Mouse (Mus musculus): ENCODE results near the gene Strbp. TPM values are rescaled to one million over a fixed set of nuclear protein-coding genes. Genes with fewer than 3 reads are reported as not detected.

The Strbp gene
- polyA plus RNA-seq, 1 experiment from 2014 or later: 48.7 TPM

DNA sequence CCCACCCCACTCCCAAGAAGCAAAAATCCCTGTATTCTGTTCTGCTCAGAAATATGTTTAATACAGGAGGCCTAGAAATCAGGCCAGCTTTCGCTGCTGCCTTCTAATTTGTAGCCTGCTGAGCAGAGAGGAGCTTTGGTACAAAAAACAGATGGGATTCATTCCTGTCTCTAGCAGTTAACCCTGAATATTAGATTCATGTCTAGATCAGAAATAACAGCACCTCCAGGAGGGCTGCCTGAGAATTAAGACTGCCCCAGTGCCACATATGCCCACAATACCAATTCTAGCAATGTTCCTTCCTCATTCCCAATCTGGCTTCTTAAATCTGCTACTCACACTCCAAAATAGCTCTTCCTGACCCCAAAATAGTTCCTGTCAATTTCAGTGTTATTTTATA, 127.0 kb downstream of the Strbp start:
- peaks cover 14% of the 10 kb centered on the region for H3K36me3 ChIP-seq
- no peaks in the 10 kb centered on the region for H3K27me3 ChIP-seq
- no peak overlapping the region for H3K4me2 ChIP-seq
- H3K9me3 ChIP-seq: no peaks in the 10 kb centered on the region
- no peak overlapping the region for H3K9ac ChIP-seq (replicated peaks)
- H3K4me1 ChIP-seq (replicated peaks): no peaks in the 10 kb centered on the region
- H3K27ac ChIP-seq: no peak overlapping the region
- no peak overlapping the region for H3K4me3 ChIP-seq (replicated peaks)
- 89% methylated on average over 1 of the region's 1 CpGs for WGBS
- no peak for ATAC-seq (ENCODE audit: insufficient number of reproducible peaks, insufficient read depth, low FRiP score, low TSS enrichment, low read depth)

DNA sequence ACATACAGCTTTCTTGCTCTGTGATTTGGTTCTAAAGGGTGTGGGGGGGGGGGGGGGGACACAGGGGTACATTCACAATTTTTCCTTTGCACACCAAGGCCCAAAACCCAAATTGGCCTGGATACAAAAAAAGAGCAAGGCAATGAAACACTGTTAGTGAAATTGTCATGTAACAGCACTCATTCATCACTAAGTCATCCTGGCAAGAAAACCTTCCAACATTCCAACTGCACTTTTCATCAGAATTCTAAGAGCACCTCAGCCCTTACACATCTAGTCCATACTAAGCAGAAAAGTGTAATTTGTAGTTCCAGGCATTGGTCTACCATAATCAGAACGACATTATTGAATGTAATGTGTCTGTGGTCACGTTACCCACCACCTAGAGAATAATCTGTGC, 131.5 kb downstream of the Strbp start:
- whole genome bisulfite sequencing: 92% methylated on average over 2 of the region's 2 CpGs
- H3K4me3 ChIP-seq (replicated peaks): no peak overlapping the region
- H3K9me3 ChIP-seq: no peaks in the 10 kb centered on the region
- H3K36me3 ChIP-seq: peaks cover 42% of the 10 kb centered on the region
- no peak overlapping the region for H3K4me2 ChIP-seq
- ATAC-seq (ENCODE audit: insufficient number of reproducible peaks, insufficient read depth, low FRiP score, low TSS enrichment, low read depth): no peak
- no peak overlapping the region for H3K9ac ChIP-seq (replicated peaks)
- no peaks in the 10 kb centered on the region for H3K4me1 ChIP-seq (replicated peaks)
- no peaks in the 10 kb centered on the region for H3K27me3 ChIP-seq
- H3K27ac ChIP-seq: no peak overlapping the region

DNA sequence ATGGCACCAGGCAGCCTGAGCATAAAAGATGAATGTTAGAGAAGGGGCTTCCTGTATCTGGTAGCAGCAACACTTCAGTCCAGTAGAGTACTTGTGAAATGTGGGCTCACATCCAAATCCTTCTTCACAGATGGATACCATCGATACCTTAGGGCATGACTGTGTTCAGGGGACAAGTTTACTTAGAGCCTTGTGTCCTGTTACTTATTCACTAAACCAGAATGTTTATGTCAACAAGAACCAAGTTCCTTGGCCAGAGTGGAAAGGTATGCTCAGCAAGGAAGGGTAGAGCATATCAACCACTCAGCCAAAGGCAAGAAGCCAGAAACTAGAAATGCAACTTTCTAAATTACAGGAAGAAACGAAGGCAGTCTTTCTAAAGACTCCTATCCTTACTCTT, 133.0 kb downstream of the Strbp start:
- no peak overlapping the region for H3K4me3 ChIP-seq (replicated peaks)
- H3K9me3 ChIP-seq: no peaks in the 10 kb centered on the region
- WGBS: 98% methylated on average over 2 of the region's 2 CpGs

DNA sequence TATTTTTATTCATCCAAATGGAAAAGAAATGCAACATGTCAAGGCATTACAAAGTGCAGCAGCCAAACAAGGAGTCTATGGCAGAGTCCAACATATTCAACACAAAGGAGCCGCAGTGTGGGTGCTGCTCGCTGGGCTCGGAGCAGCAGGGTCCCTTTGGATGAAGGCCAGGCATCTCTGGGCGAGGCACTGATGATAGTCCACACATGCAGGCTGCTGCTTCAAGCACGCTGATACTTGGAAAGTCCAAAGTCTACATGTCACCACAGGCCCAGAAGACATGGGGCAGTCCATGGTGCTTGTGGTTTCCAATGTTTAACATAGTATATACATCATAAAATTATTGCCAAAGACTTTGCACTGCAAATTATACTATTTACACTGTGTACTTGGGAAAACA, 133.8 kb downstream of the Strbp start:
- Histone ChIP-seq H3K9me3 (no peaks in the 10 kb centered on the region), H3K36me3 (peaks cover 59% of the 10 kb centered on the region), H3K4me1 (replicated peaks) (no peaks in the 10 kb centered on the region), H3K4me3 (replicated peaks) (no peak overlapping the region), H3K27ac (no peak overlapping the region), H3K9ac (replicated peaks) (no peak overlapping the region), H3K27me3 (no peaks in the 10 kb centered on the region), H3K4me2 (no peak overlapping the region)
- ATAC-seq (ENCODE audit: insufficient number of reproducible peaks, insufficient read depth, low FRiP score, low TSS enrichment, low read depth): no peak
- WGBS: 93% methylated on average over 5 of the region's 5 CpGs

More for the DNA sequence above, 133.0 kb downstream of the Strbp start:
- peaks cover 51% of the 10 kb centered on the region for H3K36me3 ChIP-seq
- no peak overlapping the region for H3K27ac ChIP-seq
- no peaks in the 10 kb centered on the region for H3K4me1 ChIP-seq (replicated peaks)
- no peak overlapping the region for H3K9ac ChIP-seq (replicated peaks)
- ATAC-seq (ENCODE audit: insufficient number of reproducible peaks, insufficient read depth, low FRiP score, low TSS enrichment, low read depth): no peak
- no peak overlapping the region for H3K4me2 ChIP-seq
- H3K27me3 ChIP-seq: no peaks in the 10 kb centered on the region

DNA sequence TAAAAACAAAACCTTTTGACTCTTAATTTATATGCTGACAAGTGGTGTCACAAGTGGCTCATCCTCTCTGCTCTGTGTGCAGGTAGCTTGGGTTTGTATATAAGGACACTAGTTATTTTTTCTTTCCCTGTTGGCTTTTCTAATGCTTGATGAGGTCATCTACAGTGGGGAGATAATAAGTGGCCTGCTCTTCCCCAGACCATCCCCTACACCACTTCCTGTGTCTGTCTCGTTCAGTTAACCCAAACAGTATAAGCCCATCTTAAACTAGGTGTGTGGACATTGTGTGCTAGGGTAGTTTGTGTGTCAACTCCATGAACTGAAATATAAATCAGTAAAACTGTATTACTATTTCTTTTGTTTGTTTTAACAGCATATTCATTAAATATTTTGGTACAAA, 137.6 kb downstream of the Strbp start:
- Histone ChIP-seq H3K4me1 (replicated peaks) (no peaks in the 10 kb centered on the region), H3K36me3 (peaks cover 82% of the 10 kb centered on the region), H3K4me3 (replicated peaks) (no peak overlapping the region), H3K27ac (no peak overlapping the region), H3K9ac (replicated peaks) (no peak overlapping the region), H3K27me3 (no peaks in the 10 kb centered on the region), H3K9me3 (no peaks in the 10 kb centered on the region), H3K4me2 (no peak overlapping the region)
- 93% methylated on average over 1 of the region's 1 CpGs for WGBS
- no peak for ATAC-seq (ENCODE audit: insufficient number of reproducible peaks, insufficient read depth, low FRiP score, low TSS enrichment, low read depth)

DNA sequence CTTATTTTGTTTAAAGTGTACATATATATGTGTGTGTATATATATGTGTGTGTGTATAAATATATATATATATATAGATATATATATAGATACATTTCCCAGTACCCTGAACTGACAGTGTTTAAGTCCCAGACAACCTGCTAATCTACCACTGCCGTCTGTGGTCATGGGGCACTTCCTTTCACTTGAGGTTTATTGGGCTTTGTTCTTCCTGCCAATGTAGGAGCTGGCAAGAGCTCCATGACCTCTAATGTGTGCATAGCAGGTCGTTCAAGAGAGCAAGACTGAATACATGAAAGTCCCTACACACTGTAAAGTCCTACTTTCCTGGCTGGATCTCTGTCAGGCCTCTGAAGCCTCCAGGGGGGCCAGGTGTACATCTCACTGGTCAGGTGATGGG, 138.1 kb downstream of the Strbp start:
- H3K9me3 ChIP-seq: no peaks in the 10 kb centered on the region
- no peak overlapping the region for H3K9ac ChIP-seq (replicated peaks)
- no peak overlapping the region for H3K27ac ChIP-seq
- WGBS: 73% methylated on average over 2 of the region's 2 CpGs
- no peak overlapping the region for H3K4me2 ChIP-seq
- H3K36me3 ChIP-seq: peaks cover 84% of the 10 kb centered on the region
- H3K4me3 ChIP-seq (replicated peaks): no peak overlapping the region
- H3K27me3 ChIP-seq: no peaks in the 10 kb centered on the region
- no peaks in the 10 kb centered on the region for H3K4me1 ChIP-seq (replicated peaks)
- ATAC-seq (ENCODE audit: insufficient number of reproducible peaks, insufficient read depth, low FRiP score, low TSS enrichment, low read depth): no peak

DNA sequence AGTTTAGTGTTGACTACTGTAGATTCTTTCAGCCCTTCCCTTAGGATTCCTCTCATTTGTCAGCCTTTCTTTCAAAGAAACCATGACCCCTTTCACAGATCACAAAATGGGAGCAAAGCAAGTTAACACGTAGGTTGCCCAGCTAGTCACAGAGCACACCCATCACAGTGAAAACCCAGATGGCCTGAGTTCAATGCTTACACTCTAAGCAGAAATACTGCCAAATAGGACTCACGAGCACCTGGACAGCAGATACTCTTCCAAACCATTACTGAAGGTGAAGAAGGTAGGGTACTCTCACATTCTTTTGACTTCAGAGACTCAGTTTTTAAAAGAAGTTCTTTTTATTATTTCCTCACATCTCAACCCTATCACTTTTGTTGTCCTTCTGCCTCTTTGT, 147.3 kb downstream of the Strbp start:
- H3K36me3 ChIP-seq: peaks cover 94% of the 10 kb centered on the region

DNA sequence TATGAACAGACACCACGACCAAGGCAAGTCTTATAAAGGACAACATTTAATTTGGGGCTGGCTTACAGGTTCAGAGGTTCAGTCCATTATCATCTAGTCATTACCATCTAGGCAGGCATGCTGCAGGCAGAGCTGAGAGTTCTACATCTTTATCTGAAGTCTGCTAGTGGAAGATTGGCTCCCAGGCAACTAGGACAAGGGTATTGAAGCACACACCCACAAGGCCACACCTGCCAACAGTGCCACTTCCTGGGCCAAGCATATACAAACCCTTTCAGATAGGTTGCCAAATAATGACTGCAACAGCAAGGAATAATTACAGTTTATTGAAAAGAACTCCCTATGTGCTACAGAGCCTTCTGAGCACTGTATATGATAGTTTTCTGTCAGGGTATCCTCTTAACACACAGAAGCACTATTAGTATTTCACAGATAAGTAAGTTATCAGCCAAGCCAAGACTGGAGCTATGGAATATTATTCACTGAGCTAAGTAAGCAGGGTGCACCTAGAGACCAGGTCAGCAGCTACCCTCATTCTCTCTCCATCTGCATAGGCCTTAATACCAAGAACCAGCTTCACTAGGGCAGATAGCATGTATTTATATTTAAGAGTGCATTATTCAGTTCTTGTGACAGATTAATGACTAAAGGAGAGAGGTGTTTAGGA, 154.2 kb downstream of the Strbp start:
- H3K4me2 ChIP-seq: no peak overlapping the region
- H3K36me3 ChIP-seq: peaks cover 86% of the 10 kb centered on the region
- WGBS: 92% methylated on average over 1 of the region's 1 CpGs

More for the DNA sequence above, 147.3 kb downstream of the Strbp start:
- H3K9me3 ChIP-seq: no peaks in the 10 kb centered on the region
- WGBS: 79% methylated on average over 2 of the region's 2 CpGs
- H3K4me1 ChIP-seq (replicated peaks): no peaks in the 10 kb centered on the region
- no peak overlapping the region for H3K4me2 ChIP-seq
- no peak for ATAC-seq (ENCODE audit: insufficient number of reproducible peaks, insufficient read depth, low FRiP score, low TSS enrichment, low read depth)
- H3K27ac ChIP-seq: no peak overlapping the region
- no peaks in the 10 kb centered on the region for H3K27me3 ChIP-seq
- no peak overlapping the region for H3K9ac ChIP-seq (replicated peaks)
- H3K4me3 ChIP-seq (replicated peaks): no peak overlapping the region

DNA sequence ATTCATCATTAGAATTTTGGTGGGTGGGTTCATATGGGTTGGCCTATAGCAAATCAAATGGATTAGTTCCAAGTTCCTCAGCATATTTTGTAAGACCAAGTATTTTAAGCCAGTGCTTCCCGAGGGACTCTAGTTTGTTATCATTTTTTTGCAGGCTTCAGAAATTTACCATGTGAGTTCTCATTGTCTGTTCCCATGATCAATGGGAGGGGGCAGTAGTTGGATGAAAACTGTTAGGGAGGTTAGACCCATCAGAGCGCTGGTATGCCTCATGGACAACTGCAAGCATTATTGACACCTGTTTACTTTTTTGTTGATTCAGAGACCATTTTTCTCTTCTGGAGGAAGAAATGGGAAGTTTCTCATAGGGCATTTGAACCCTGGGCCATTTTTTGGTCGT, 172.0 kb downstream of the Strbp start:
- H3K27me3 ChIP-seq: no peaks in the 10 kb centered on the region
- H3K27ac ChIP-seq: no peak overlapping the region
- no peak overlapping the region for H3K4me3 ChIP-seq (replicated peaks)
- H3K4me2 ChIP-seq: no peak overlapping the region
- H3K36me3 ChIP-seq: peaks cover 43% of the 10 kb centered on the region
- 84% methylated on average over 3 of the region's 3 CpGs for WGBS
- H3K4me1 ChIP-seq (replicated peaks): no peaks in the 10 kb centered on the region
- H3K9me3 ChIP-seq: no peaks in the 10 kb centered on the region
- no peak overlapping the region for H3K9ac ChIP-seq (replicated peaks)
- ATAC-seq (ENCODE audit: insufficient number of reproducible peaks, insufficient read depth, low FRiP score, low TSS enrichment, low read depth): no peak

More for the DNA sequence above, 154.2 kb downstream of the Strbp start:
- H3K4me3 ChIP-seq (replicated peaks): no peak overlapping the region
- no peak for ATAC-seq (ENCODE audit: insufficient number of reproducible peaks, insufficient read depth, low FRiP score, low TSS enrichment, low read depth)
- H3K27me3 ChIP-seq: no peaks in the 10 kb centered on the region
- H3K4me1 ChIP-seq (replicated peaks): no peaks in the 10 kb centered on the region
- no peaks in the 10 kb centered on the region for H3K9me3 ChIP-seq
- H3K27ac ChIP-seq: no peak overlapping the region
- no peak overlapping the region for H3K9ac ChIP-seq (replicated peaks)

DNA sequence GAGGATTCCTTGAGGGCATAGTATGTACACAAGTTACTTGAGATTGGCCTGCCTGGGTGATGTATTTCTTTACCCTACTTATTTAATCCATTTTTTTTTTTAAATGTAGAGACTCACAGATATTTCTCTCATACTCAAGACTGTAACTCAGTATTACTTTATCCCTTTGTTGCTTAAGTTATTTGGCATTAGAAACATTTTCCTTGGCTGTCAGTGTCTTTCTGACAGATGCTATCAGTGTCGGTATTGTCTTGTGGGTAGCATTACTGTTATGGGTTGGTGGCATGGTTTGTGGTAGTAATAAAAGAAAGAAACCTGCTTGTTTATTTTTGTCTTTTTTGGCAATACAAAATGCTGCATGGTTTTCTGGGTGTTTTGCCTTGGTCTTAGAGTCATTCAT, 172.9 kb downstream of the Strbp start:
- H3K4me1 ChIP-seq (replicated peaks): no peaks in the 10 kb centered on the region
- no peak for ATAC-seq (ENCODE audit: insufficient number of reproducible peaks, insufficient read depth, low FRiP score, low TSS enrichment, low read depth)
- H3K27ac ChIP-seq: no peak overlapping the region
- 92% methylated on average over 1 of the region's 1 CpGs for WGBS
- H3K4me2 ChIP-seq: no peak overlapping the region
- H3K9ac ChIP-seq (replicated peaks): no peak overlapping the region
- H3K4me3 ChIP-seq (replicated peaks): no peak overlapping the region
- H3K9me3 ChIP-seq: no peaks in the 10 kb centered on the region
- no peaks in the 10 kb centered on the region for H3K27me3 ChIP-seq
- H3K36me3 ChIP-seq: peaks cover 36% of the 10 kb centered on the region

DNA sequence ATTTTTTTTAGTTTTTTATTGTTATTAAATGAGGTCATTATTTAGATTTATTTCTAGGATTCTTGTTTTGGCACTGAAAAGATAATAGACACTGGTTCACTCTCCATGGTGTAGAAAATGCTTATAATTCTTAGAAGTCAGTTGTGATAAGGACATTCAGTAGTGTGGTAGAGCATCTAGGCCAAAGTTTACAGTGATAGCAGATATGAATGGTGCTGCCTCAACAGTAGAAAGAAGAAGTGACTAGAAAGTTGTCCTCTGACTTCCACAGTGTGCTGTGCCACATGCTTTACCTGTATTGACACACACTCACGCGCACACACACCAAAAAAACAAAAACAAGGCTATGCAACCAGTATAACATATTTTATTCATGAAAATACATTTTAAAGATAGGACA, 174.3 kb downstream of the Strbp start:
- no peak overlapping the region for H3K27ac ChIP-seq
- no peak overlapping the region for H3K4me3 ChIP-seq (replicated peaks)
- no peaks in the 10 kb centered on the region for H3K27me3 ChIP-seq
- WGBS: 98% methylated on average over 2 of the region's 2 CpGs
- H3K4me1 ChIP-seq (replicated peaks): no peaks in the 10 kb centered on the region
- no peaks in the 10 kb centered on the region for H3K9me3 ChIP-seq
- H3K9ac ChIP-seq (replicated peaks): no peak overlapping the region
- ATAC-seq (ENCODE audit: insufficient number of reproducible peaks, insufficient read depth, low FRiP score, low TSS enrichment, low read depth): no peak
- no peak overlapping the region for H3K4me2 ChIP-seq
- H3K36me3 ChIP-seq: peaks cover 27% of the 10 kb centered on the region

DNA sequence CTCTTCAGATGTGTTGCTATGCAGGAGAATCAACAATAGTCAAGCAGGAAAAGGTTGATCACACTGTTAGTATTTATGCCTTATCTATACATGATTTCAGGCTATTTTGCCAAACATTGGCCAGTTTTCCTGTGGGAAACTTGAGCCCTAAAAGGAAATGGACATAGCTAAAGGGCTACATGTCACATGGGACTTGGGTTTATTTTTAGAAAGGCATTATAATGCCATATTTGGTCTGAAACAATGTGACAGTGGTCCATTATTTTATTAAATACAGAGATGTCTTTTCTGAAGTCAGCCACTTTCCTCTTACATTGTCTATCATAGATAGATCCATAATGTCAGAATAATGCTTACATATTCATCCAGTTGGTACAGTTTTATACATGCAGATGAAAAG, 176.1 kb downstream of the Strbp start:
- peaks cover 16% of the 10 kb centered on the region; the same call in 1 of the 2 replicates for H3K36me3 ChIP-seq
- no peak overlapping the region for H3K9ac ChIP-seq (replicated peaks)
- no peaks in the 10 kb centered on the region for H3K4me1 ChIP-seq (replicated peaks)
- no peak overlapping the region for H3K4me3 ChIP-seq (replicated peaks)
- H3K27ac ChIP-seq: no peak overlapping the region
- ATAC-seq (ENCODE audit: insufficient number of reproducible peaks, insufficient read depth, low FRiP score, low TSS enrichment, low read depth): no peak
- no peaks in the 10 kb centered on the region for H3K9me3 ChIP-seq
- no peaks in the 10 kb centered on the region for H3K27me3 ChIP-seq
- no peak overlapping the region for H3K4me2 ChIP-seq
